Mouse (Mus musculus) embryonic stem cell, embryonic (primary cell): ENCODE measurements around the gene Ldb1.

Experiments
- CTCF ChIA-PET, 4 experiments: fragments of 300-600 bp in 2 of 4; fragments of 350-600 bp in 2 of 4; sonication (Branson Sonifier 250); formaldehyde crosslinking; loops; one replicate each; lab custom pipeline; 2022; ENCODE audit warnings: inconsistent platforms in 2 of 4; lab: Charles Lee
- POLR2A ChIA-PET, 4 experiments: fragments of 300-600 bp in 2 of 4; fragments of 350-600 bp in 2 of 4; sonication (Branson Sonifier 250); formaldehyde crosslinking; loops; one replicate each; lab custom pipeline; 2022; ENCODE audit warnings: antibody characterized with exemption in 4 of 4, inconsistent platforms in 1 of 4; lab: Charles Lee

Gene Ldb1

DNA sequence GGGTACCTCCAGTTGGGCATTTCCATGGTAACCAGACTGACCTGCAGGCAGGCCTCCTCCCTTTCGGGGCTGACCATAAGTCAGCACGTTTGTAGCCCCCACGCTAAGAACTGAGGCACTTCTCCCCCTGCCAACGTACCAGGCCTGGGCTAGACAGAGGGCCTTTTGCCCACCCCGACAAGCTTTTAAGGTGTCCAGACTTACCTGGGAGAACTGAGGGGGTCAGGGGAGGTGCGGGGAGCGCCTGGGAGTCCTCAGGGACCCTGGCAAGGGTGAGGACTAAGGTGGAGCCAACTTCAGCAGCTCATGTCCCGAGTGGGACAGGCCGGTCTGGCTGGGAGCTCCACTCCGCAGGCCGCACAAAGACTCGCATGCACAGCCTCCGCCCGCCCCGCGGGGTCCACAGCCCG lies 6.2 kb downstream of the Ldb1 start:
- POLR2A ChIA-PET = interaction anchor here (0.6 to 10.9 kb wide), 33 partner anchors 8 to 823 kb away, joined by 3 to 154 read pairs (median 4); partner anchors contain the start of genes Nolc1 (in 2 of the 4), Hps6 (in 1 of the 4) and Ldb1 (in 1 of the 4)
- CTCF ChIA-PET = interaction anchor here in 3 of 4 experiments (0.7 to 2.0 kb wide), 7 partner anchors 8 to 266 kb away, joined by 3 to 5 read pairs (median 3); partner anchors contain the start of gene Nfkb2 (in 1 of the 3)

DNA sequence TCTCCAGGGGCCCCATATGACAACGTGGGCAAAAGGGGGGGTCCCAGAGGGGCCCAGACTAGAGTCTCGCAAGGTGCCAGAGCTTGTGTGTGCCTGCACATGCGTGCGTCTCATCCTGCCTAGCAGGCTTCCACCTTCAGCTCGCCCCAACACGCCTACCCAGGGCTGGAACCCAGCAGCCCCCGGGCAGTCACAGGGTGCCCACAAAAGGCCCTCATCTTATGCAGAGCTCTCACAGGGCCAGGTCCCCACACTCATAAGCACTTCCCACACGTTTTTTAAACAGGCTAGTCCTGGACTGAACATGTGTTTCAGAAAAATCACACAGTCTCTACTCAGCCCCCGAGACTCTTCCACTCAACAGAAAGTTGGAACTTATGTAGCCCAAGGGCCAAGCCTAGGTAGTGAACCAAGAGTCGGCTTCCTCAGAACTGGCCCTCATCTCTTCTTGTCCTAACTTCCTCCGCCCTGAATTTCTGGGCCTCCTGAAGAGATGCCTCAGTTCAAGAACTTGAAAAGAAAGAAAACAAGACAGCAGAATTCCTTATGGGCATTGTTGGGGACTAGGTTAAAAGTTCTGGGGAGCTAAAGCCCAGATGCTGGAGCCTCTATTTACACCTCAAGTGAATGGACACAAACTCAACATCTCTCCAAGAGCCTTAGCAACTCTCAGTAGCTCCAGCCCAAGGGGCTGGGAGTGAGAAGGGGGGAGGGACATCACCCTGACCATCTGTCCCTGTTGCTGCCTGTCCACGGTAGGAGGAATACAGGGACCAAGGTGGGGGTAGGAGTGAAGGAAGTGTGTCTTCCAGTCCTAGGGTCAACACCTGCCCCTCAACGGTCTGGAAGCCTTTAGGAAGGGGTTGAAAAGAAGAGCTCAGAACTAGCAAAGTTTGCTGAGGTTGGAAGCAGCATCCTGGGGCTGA lies 6.8 kb downstream of the Ldb1 start:
- ChIA-PET CTCF (interaction anchor here (0.6 to 2.6 kb wide), 19 partner anchors 8 to 446 kb away, joined by 3 to 17 read pairs (median 4); partner anchors contain the start of genes Hps6 (in 1 of the 4), Kcnip2 (in 1 of the 4) and Ldb1 (in 1 of the 4)), POLR2A (interaction anchor here (0.6 to 10.9 kb wide), 48 partner anchors 8 to 823 kb away, joined by 3 to 154 read pairs (median 5); partner anchors contain the start of genes Ldb1 (in 3 of the 4), Nolc1 (in 3 of the 4), Hps6 (in 1 of the 4) and Pprc1 (in 1 of the 4))

- ChIA-PET POLR2A (interaction anchor here (0.6 to 10.9 kb wide), 39 partner anchors 8 to 1753 kb away, joined by 3 to 154 read pairs (median 6); partner anchors contain the start of genes Ldb1 (in 3 of the 4), Nolc1 (in 3 of the 4), Hps6 (in 1 of the 4) and Pprc1 (in 1 of the 4)), CTCF (interaction anchor here (0.6 to 2.6 kb wide), 19 partner anchors 8 to 445 kb away, joined by 3 to 17 read pairs (median 4); partner anchors contain the start of genes Hps6 (in 1 of the 4), Kcnip2 (in 1 of the 4) and Ldb1 (in 1 of the 4))
Observed at GRCm38 (mm10) chr19:46037243-46037924, 7.6 kb downstream of the Ldb1 start.

GRCm38 (mm10) chr19:46036477-46037242 lies 8.4 kb downstream of the Ldb1 start:
- CTCF ChIA-PET = interaction anchor here (0.5 to 2.6 kb wide), 26 partner anchors 8 to 527 kb away, joined by 3 to 10 read pairs (median 4); partner anchors contain the start of genes Hps6 (in 1 of the 4) and Ldb1 (in 1 of the 4)

GRCm38 (mm10) chr19:46035971-46036370 lies 9.0 kb downstream of the Ldb1 start:
- POLR2A ChIA-PET = interaction anchor here (1.0 to 10.9 kb wide), 18 partner anchors 8 to 226 kb away, joined by 3 to 154 read pairs (median 10); partner anchors contain the start of genes Ldb1 (in 3 of the 4), Nolc1 (in 2 of the 4), Hps6 (in 1 of the 4) and Pprc1 (in 1 of the 4)

More at GRCm38 (mm10) chr19:46036477-46037242, 8.4 kb downstream of the Ldb1 start:
- POLR2A ChIA-PET = interaction anchor here (0.6 to 10.9 kb wide), 37 partner anchors 8 to 1753 kb away, joined by 3 to 154 read pairs (median 6); partner anchors contain the start of genes Ldb1 (in 3 of the 4), Nolc1 (in 3 of the 4), Hps6 (in 1 of the 4) and Pprc1 (in 1 of the 4)

DNA sequence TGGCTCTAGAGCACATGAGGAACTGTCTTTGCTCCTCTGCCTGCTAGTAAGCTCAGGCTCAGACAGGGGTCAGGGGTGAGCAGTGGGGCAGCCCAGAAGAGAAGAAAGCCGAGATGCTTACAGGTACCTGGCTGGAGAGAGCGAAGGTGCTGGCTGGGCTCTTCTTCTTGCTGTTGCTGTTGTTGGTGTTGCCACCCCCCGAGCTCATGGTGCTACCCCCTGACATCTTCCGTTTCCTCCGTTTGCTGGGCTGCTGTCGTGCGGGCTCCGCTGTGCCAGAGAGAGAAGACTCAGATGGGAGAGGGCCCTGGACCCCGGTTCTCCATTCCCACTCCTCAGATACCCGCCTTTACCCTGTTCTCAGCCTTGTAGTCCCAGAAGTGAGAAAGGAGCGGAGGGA lies 11.1 kb downstream of the Ldb1 start:
- POLR2A ChIA-PET = interaction anchor here (0.6 to 10.9 kb wide), 12 partner anchors 9 to 283 kb away, joined by 3 to 154 read pairs (median 6); partner anchors contain the start of genes Ldb1 (in 1 of the 4), Nolc1 (in 1 of the 4) and Pprc1 (in 1 of the 4)
- CTCF ChIA-PET = interaction anchor here in 3 of 4 experiments (0.6 to 1.4 kb wide), 6 partner anchors 12 to 240 kb away, joined by 3 to 6 read pairs (median 4); no protein-coding TSS in a partner anchor

More at GRCm38 (mm10) chr19:46035971-46036370, 9.0 kb downstream of the Ldb1 start:
- CTCF ChIA-PET = interaction anchor here in 3 of 4 experiments (0.6 to 2.6 kb wide), 15 partner anchors 10 to 528 kb away, joined by 3 to 10 read pairs (median 4); partner anchors contain the start of genes Hps6 (in 1 of the 3) and Ldb1 (in 1 of the 3)

DNA sequence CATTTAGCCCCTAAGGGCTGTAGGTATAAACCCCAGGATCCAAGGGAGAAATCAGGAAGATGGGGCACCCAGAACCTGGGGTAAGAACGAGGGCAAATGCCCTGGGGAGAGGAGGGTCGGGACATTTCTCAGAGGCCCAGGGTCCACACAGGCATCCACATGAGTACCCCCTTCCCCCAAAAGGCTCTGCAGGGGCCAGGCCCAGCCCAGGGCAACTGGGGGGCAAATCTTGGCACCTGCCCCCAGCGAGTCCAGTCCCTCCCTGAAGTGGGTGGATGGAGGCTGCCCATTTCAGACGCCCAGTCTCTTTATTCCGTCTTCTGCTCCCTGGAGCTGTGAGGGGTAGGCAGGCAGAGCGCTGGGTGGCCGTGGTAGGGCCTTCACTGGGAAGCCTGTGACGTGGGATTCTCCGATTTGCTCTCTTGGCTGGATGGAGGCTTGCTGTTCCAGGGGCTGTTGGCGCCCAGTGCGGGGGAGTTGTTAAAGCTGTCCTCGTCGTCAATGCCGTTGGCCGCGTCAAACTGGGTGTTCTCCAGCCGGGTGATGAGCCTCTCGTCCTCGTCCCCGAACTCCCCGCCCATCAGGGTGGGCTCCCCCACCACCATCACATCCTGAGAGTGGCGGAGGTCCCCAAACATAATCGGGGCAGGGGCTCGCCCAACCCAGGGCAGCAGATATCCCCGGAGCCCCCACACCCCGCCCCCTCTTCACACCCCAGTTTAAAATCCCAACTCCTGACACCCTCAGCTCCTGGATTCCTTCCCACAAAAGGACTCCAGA lies 12.1 kb downstream of the Ldb1 start:
- POLR2A ChIA-PET = interaction anchor here in 3 of 4 experiments (0.5 to 10.9 kb wide), 14 partner anchors 9 to 348 kb away, joined by 3 to 154 read pairs (median 6); partner anchors contain the start of genes Ldb1 (in 2 of the 3), Nolc1 (in 1 of the 3) and Pprc1 (in 1 of the 3)
- CTCF ChIA-PET = interaction anchor here in 3 of 4 experiments (0.6 to 1.5 kb wide), 6 partner anchors 13 to 53 kb away, joined by 3 to 6 read pairs (median 4); no protein-coding TSS in a partner anchor

DNA sequence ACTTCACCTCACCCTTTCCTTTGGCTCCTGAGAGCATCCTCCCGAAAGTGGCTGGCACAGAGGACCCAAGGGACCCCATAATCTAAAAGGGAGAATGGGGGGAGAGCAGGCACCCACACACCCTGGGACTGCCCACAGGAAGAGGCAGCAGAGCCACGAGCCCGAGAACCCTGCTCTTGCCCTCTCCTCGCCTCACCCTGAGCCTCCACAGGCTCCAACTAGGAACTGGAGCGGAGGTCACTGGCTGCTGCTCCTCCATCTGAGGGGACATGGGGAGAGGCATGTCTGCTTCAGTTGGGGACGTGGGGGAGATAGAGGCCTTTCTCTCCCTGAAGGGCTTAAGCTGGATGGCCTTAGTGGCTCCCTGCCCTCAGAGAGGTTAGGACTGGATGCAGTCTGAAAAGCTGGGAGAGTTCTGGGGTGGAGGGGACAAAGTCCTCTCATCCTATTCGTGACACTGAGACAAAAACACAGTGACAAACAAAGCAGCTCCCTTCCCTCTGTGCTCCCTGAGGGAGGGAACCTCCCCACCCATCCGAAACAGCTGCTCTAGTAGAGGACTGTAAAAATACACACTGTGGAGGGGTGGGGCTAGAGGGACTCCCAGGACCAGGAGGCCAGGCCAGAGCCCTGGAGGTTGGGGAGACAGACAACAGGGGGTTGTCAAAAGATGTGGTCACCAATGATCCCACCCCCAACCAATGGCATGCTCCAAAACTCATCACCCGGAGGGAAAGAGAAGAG lies 13.2 kb downstream of the Ldb1 start:
- ChIA-PET CTCF (interaction anchor here in 2 of 4 experiments (1.4 to 1.5 kb wide), 3 partner anchors 17 to 55 kb away, joined by 3 to 4 read pairs (median 4); no protein-coding TSS in a partner anchor), POLR2A (interaction anchor here (0.5 to 10.9 kb wide), 16 partner anchors 8 to 552 kb away, joined by 3 to 154 read pairs (median 4); partner anchors contain the start of genes Hps6 (in 2 of the 4), Ldb1 (in 2 of the 4), Nolc1 (in 1 of the 4) and Pprc1 (in 1 of the 4))

DNA sequence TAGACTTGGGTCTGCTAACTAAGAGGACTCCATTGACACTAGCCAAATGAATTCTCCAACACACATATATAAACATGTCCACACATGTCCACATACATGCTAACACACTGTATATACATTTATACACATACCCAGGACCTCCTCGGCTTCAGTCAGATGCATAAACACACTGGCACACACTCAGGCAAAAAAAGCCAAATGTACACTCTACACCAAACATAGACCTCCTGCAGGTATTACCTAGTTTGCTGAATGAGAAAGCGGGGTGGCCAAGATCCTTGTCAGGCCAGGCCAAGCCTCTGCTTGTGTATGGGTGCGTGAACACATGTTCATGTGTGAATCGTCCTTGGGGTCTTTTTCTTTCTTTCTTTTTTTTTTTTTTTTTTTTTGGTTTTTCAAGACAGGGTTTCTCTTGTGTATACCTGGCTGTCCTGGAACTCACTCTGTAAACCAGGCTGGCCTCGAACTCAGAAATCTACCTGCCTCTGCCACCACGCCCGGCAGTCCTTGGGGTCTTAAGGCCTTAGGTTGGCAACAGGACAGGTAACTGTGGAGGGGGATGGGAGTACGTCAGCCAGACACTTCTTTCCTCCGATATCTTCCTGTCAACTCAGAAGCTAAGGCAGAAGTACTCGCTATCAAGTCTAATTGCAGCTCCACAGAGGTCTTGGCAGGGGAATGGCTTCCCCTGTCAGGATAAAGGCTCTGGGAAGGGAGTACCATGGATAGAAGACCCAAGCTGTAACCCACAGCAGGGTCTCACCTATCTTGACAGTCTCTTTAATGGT lies 14.6 kb downstream of the Ldb1 start:
- ChIA-PET POLR2A (interaction anchor here in 3 of 4 experiments (0.6 to 7.4 kb wide), 16 partner anchors 8 to 773 kb away, joined by 3 to 89 read pairs (median 3); partner anchors contain the start of genes Hps6 (in 1 of the 3), Ldb1 (in 1 of the 3) and Pprc1 (in 1 of the 3)), CTCF (interaction anchor here in 1 of 4 experiments (0.7 kb wide), 1 partner anchor 1037 kb away, joined by 6 read pairs; the partner anchor contains the start of gene Taf5)

DNA sequence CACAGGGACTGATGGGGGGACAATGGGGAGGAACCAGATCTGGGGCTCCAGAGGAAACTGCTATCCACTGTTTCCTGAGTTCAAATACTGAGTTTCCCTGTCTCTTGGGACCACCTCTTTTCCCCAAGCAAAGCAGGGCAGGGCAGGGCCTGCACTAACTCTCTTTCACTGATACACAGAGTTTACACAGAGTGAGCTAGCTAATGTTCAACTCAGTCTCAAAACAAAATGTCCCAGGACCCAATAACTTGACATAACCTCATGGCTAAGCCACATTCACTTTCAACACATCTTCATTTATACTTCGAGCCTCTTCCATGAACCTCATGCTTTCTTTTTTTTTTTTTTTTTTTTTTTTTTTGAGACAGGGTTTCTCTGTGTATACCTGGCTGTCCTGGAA lies 15.4 kb downstream of the Ldb1 start:
- CTCF ChIA-PET = interaction anchor here in 3 of 4 experiments (0.6 to 2.1 kb wide), 8 partner anchors 8 to 217 kb away, joined by 3 to 6 read pairs (median 4); no protein-coding TSS in a partner anchor

GRCm38 (mm10) chr19:46028747-46029320 lies 16.2 kb downstream of the Ldb1 start:
- POLR2A ChIA-PET = interaction anchor here (0.7 to 3.9 kb wide), 14 partner anchors 8 to 281 kb away, joined by 3 to 28 read pairs (median 4); partner anchors contain the start of gene Hps6 (in 1 of the 4)
- CTCF ChIA-PET = interaction anchor here (0.6 to 2.1 kb wide), 15 partner anchors 8 to 328 kb away, joined by 3 to 6 read pairs (median 4); no protein-coding TSS in a partner anchor

More for the DNA sequence above, 15.4 kb downstream of the Ldb1 start:
- POLR2A ChIA-PET = interaction anchor here (0.6 to 3.9 kb wide), 10 partner anchors 8 to 772 kb away, joined by 3 to 28 read pairs (median 4); no protein-coding TSS in a partner anchor

DNA sequence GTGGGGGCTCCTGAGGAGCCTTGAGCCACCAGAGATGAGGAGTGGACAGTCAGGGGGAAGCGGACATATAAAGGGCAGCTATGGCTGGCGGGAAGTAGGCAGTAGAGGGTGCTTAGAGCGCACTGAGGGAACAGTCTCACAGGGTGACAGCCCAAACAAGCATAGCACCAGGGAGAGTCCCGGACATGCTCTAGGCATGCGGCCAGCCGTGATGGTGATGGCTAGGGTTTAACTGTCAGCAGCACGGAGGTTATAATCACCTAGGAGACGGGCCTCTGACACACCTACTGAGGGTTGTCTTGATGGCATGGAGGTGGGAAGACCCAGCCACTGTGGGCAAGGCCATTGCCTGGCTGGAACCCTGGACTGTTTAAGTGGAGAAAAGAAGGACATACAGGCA lies 18.4 kb downstream of the Ldb1 start:
- ChIA-PET POLR2A (interaction anchor here in 3 of 4 experiments (0.6 to 3.9 kb wide), 7 partner anchors 11 to 479 kb away, joined by 3 to 28 read pairs (median 3); partner anchors contain the start of genes Armh3 (in 1 of the 3) and Hps6 (in 1 of the 3)), CTCF (interaction anchor here in 3 of 4 experiments (0.6 to 1.3 kb wide), 5 partner anchors 11 to 1833 kb away, joined by 3 to 8 read pairs (median 4); no protein-coding TSS in a partner anchor)
